Mouse (Mus musculus) heart, embryonic 16.5 days (tissue): ENCODE data around the gene Evi5. TPM values are rescaled to one million over a fixed set of nuclear protein-coding genes. Genes with fewer than 3 reads are reported as not detected.
A peak's percentile ranks its signal among the peaks of the same experiment; 100 is the strongest.

Experiments used
- ATAC-seq: fragments of 200-750 bp; cut with Nextera tagmentation; replicated peaks from 2 replicates; pipeline ENCODE4 v1.8.0; 2017; ENCODE audit warnings: moderate number of reproducible peaks; ENCODE audit not compliant: insufficient read depth, low FRiP score; ENCODE audit errors: extremely low read depth
- H3K27ac ChIP-seq: fragments of 300-500 bp; sonication (generic); 2 replicates; pipeline ENCODE4 v1.5.1; 2014; ENCODE audit warnings: mild to moderate bottlenecking, low read length, control low read depth, moderate library complexity
- H3K27me3 ChIP-seq: fragments of 300-500 bp; sonication (generic); 2 replicates; pipeline ENCODE4 v1.6.1; 2014; ENCODE audit warnings: low read length, mixed read lengths; ENCODE audit not compliant: control insufficient read depth, insufficient read depth
- H3K36me3 ChIP-seq: fragments of 300-500 bp; sonication (generic); 2 replicates; pipeline ENCODE4 v1.6.1; 2014; ENCODE audit not compliant: control insufficient read depth, insufficient read depth
- H3K4me1 ChIP-seq: fragments of 300-500 bp; sonication (generic); 2 replicates; pipeline ENCODE4 v1.6.1; 2014; ENCODE audit warnings: low read length, mixed read lengths; ENCODE audit not compliant: control insufficient read depth, insufficient read depth
- H3K4me2 ChIP-seq: fragments of 300-500 bp; sonication (generic); 2 replicates; pipeline ENCODE4 v1.6.1; 2014; ENCODE audit warnings: low read depth, mild to moderate bottlenecking, control low read depth, low read length
- H3K4me3 ChIP-seq: fragments of 300-500 bp; sonication (generic); 2 replicates; pipeline ENCODE4 v1.5.1; 2014; ENCODE audit warnings: mild to moderate bottlenecking, control low read depth, low read length
- H3K9ac ChIP-seq: fragments of 300-500 bp; sonication (generic); 2 replicates; pipeline ENCODE4 v1.6.1; 2014; ENCODE audit warnings: low read length, control low read depth
- H3K9me3 ChIP-seq: fragments of 300-500 bp; sonication (generic); replicated peaks from 2 replicates; pipeline ENCODE4 v1.6.1; 2016; ENCODE audit warnings: low read length; ENCODE audit not compliant: control insufficient read depth
- WGBS: fragments of 180-500 bp; shearing (Covaris S2); extraction: QIAGEN DNeasy Blood & Tissue Kit; methylation state at CpG from one replicate; pipeline ENCODE4 v1.1.7; 2014; 5-methylcytosine and 5-hydroxymethylcytosine counted together
- polyA plus RNA-seq: library from polyadenylated mRNA; unstranded; fragments of >200 nt; fragmentation: Nextera tagmentation; extraction: Ambion mirVana; gene quantifications from 2 replicates; pipeline ENCODE4 v1.2.1, GENCODE M21; 2015

The Evi5 gene
- polyA plus RNA-seq, 1 experiment from 2014 or later: 41.0 TPM

DNA sequence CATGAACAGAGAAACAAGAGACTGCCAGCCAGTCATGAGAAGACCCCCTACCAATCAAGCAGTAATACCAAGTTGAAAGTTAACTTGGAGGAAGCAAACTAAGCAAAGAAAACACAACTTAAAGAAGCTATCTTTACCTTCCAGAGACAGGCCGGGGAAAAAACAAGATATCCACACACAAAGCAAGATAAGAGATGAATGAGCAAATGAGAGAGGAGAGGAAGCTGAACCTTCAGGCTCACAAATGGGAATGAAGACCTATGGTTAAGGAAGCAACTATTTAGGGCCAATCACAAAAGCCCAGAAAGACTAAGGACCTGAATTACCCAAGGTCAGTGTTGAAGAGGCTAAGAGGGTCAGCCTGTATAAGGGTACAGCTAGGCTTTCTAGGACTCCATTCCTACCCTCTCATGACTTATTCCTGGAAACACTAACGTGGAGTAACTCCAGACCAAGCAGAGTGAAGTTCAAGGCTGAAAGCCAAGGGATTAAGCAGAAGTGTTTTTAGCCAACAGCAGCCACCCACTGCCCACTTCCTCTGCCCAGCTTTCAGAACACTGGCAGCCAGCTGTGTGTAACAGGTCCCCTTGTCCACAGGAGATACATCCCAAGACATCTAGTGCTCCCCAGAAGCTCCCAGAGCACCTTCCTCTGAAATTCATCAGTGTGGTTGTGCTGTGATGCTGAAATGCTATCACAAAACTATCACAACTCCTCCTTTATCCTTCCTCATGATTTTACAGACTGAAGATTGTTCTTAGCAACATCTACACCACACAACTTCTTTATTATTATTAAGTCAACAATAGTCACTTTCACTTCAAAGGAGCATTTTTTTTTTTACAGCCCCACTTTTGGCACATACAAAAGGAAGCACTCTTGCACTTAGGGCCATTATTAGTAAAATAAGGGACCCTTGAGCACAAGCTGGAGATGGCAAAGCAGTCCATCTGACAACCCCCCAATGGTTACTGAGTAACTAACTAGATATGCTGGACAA lies 8.5 kb downstream of the Evi5 start:
- Histone ChIP-seq H3K9ac (no peak overlapping the region), H3K9me3 (no peaks in the 10 kb centered on the region), H3K36me3 (no peaks in the 10 kb centered on the region), H3K4me2 (no peak overlapping the region; the same call in 1 of the 2 replicates), H3K4me3 (no peak overlapping the region), H3K27ac (peak overlapping the region; percentile 22), H3K4me1 (peaks cover 20% of the 10 kb centered on the region), H3K27me3 (no peaks in the 10 kb centered on the region)
- WGBS: 21% methylated on average over 2 of the region's 2 CpGs
- no peak for ATAC-seq

DNA sequence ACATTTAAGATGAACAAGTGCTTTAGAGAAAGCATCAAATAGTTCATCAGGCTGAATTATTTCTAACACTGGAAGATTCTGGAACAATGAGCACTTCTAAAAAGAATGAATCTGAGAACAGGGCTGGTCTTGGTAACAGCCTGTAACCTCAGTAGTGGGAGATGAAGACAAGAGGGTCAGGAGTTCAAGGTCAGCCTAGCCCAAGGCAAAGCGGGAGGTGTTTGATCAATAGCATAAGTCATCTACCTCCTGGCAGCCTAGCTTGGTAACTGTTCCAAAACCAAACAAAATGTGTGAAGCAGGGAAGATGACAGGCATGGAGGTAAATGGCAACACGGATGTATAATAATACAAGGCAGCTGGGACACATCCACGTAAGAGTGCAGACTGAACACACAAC lies 10.9 kb downstream of the Evi5 start:
- Histone ChIP-seq H3K36me3 (no peaks in the 10 kb centered on the region), H3K9ac (no peak overlapping the region), H3K9me3 (no peaks in the 10 kb centered on the region), H3K4me1 (peaks cover 20% of the 10 kb centered on the region), H3K4me3 (no peak overlapping the region), H3K27me3 (no peaks in the 10 kb centered on the region), H3K27ac (no peak overlapping the region), H3K4me2 (no peak overlapping the region)
- no peak for ATAC-seq
- 72% methylated on average over 3 of the region's 3 CpGs for WGBS

DNA sequence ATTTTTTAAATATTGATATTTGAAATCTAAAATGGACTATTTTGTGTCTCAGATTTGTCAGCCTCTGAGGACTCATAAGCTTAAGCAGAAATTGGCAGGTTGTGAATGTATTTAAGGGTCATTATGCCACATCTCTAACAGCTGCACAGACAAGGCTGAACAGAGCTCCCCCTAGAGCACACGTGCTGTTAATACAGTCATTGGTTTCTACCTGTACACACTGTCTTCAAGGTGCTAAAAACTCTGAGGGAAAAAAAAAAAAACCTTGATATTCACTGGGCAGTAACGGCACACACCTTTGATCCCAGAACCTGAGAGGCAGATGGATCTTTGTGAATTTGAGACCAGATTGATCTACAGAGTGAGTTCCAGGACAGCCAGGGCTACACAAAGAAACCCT lies 15.9 kb downstream of the Evi5 start:
- Histone ChIP-seq H3K4me2 (no peak overlapping the region), H3K4me3 (no peak overlapping the region), H3K36me3 (no peaks in the 10 kb centered on the region), H3K4me1 (peaks cover 10% of the 10 kb centered on the region), H3K9me3 (no peaks in the 10 kb centered on the region), H3K9ac (no peak overlapping the region), H3K27ac (no peak overlapping the region), H3K27me3 (no peaks in the 10 kb centered on the region)
- 51% methylated on average over 2 of the region's 2 CpGs for WGBS
- ATAC-seq: no peak

DNA sequence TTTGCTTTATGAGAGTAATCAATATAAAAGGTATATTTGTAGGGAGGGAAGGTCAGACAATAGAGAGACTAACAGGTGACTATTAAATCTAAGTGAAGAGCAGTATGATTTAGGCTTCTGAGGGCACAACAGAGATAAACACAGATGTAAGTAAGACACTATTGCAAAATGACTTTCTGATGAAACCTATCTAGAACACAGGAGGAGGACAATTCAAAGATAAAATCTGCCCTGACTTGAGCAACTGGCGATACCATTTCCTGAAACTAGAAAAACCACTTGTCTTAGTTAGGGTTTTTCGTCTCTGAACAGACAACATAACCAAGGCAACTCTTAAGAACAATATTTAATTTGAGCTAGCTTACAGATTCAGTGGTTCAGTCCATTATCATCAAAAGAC lies 19.4 kb downstream of the Evi5 start:
- no peak overlapping the region for H3K9ac ChIP-seq
- H3K4me2 ChIP-seq: no peak overlapping the region
- no peaks in the 10 kb centered on the region for H3K36me3 ChIP-seq
- H3K27ac ChIP-seq: no peak overlapping the region
- ATAC-seq: no peak
- H3K4me3 ChIP-seq: no peak overlapping the region
- no peaks in the 10 kb centered on the region for H3K27me3 ChIP-seq
- peaks cover 19% of the 10 kb centered on the region for H3K4me1 ChIP-seq
- WGBS: 61% methylated on average over 2 of the region's 2 CpGs
- no peaks in the 10 kb centered on the region for H3K9me3 ChIP-seq

DNA sequence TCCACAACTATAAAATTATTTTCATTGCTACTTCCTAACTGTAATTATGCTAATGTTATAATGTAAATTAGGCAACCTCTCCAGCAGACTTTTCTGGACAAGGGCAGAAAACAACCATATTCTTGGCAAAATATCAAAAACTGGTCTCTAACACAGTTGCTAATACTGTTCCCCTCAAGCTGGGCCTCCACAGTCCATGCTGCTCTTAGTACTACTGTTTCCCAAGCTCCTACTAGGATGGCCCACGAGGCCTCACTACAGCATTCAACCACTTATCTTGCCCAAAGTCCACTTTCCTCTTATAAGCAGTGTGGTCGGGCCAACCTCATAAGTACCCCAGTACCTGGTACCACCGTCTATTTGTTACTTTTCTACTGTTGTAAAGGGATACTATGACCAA lies 20.4 kb downstream of the Evi5 start:
- ATAC-seq: no peak
- Histone ChIP-seq H3K9ac (no peak overlapping the region), H3K4me3 (no peak overlapping the region), H3K27me3 (no peaks in the 10 kb centered on the region), H3K36me3 (peaks cover 5% of the 10 kb centered on the region), H3K4me1 (peaks cover 19% of the 10 kb centered on the region), H3K9me3 (peaks cover 3% of the 10 kb centered on the region), H3K4me2 (no peak overlapping the region), H3K27ac (peak overlapping the region; percentile 87)
- WGBS: 36% methylated on average over 3 of the region's 3 CpGs

DNA sequence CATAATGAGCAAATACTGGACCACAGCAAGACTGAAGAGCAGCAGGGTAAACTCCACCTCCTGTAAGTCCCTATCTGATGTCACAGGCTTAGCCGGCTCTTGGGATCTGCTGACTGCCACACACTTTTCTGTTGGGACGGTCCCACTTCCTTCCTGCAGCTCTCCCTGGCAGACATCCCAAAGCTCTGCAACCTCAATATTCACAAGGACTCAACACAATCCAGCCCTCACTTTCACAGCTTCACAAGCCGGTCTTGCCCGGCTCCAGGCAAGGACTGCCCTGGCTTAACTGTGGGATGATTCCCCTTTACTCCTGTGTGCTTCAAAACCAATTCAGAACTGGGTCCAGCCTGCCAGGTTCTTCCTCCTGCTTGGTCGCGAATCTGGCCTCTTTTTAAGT lies 21.1 kb downstream of the Evi5 start:
- Histone ChIP-seq H3K4me1 (peaks cover 19% of the 10 kb centered on the region), H3K27me3 (no peaks in the 10 kb centered on the region), H3K27ac (peak overlapping the region; percentile 87), H3K4me3 (0 out of 2 replicates have a peak overlapping the region, but pooled peaks have one; percentile 8), H3K36me3 (peaks cover 5% of the 10 kb centered on the region), H3K4me2 (peak overlapping the region; percentile 52), H3K9me3 (peaks cover 3% of the 10 kb centered on the region), H3K9ac (peak overlapping the region; percentile 69)
- ATAC-seq: peak; percentile 90
- 11% methylated on average over 6 of the region's 6 CpGs for WGBS

DNA sequence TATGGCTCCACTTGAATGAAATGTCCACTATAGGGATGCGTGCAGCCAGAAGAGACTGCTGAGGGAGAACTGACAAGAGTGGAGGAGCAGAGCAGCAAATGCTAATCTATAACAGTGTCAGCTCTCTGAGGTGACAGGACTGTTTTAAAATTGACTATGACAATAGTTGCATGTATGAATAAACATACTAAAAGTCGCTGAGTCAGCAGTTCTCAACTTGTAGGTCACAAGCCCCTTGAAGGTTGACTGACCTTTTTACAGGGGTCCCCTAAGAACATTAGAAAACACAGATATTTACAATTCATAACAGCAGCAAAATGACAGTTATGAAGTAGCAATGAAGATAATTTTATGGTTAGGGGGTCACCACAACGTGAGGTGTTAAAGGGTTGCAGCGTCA lies 25.9 kb downstream of the Evi5 start:
- H3K9ac ChIP-seq: no peak overlapping the region
- no peak overlapping the region for H3K4me2 ChIP-seq
- H3K4me1 ChIP-seq: peaks cover 23% of the 10 kb centered on the region
- no peak overlapping the region for H3K4me3 ChIP-seq
- H3K9me3 ChIP-seq: peaks cover 3% of the 10 kb centered on the region
- 72% methylated on average over 4 of the region's 4 CpGs for WGBS
- no peaks in the 10 kb centered on the region for H3K27me3 ChIP-seq
- H3K36me3 ChIP-seq: peaks cover 5% of the 10 kb centered on the region
- H3K27ac ChIP-seq: no peak overlapping the region
- ATAC-seq: no peak

DNA sequence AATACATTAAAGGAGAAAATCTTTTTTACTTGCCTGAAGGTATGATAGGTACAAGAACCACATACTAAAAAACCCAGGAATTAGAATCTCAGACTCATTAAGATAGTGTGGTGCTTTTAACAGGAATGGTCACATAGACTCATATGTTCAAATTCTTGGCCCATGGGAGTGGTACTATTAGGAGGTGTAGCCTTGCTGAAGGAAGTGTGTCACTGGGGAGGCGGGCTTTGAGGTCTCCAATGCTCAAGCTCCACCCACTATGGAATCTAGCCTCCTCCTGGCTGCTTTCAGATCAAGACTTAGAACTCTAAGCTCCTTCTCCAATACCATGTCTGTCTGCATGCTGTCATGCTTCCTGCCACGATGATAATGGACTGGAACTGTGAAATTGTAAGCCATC lies 27.1 kb downstream of the Evi5 start:
- WGBS: 71% methylated on average over 2 of the region's 2 CpGs
- Histone ChIP-seq H3K4me2 (no peak overlapping the region), H3K9ac (no peak overlapping the region), H3K9me3 (peaks cover 3% of the 10 kb centered on the region), H3K36me3 (peaks cover 5% of the 10 kb centered on the region), H3K27me3 (no peaks in the 10 kb centered on the region), H3K4me1 (peaks cover 13% of the 10 kb centered on the region), H3K27ac (no peak overlapping the region), H3K4me3 (no peak overlapping the region)
- no peak for ATAC-seq

DNA sequence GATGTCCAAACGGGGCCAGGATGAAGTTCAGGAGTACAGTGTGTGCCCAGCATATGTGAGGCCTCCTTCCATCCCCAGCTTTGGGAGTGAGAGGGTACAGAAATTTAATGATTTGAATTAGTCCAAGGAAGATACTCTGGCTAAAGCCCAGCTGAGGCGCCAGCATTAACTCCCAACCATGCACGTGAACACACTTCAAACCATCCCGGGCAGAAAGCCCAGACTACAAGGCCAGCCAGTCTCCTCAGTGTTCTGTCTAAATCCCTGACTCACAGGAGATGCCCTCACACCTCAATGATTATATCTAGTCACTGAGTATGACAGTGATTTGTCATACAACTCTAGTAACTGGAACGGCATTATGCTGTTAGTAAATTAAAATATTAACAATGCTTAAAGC lies 27.6 kb downstream of the Evi5 start:
- Histone ChIP-seq H3K27me3 (no peaks in the 10 kb centered on the region), H3K27ac (peak overlapping the region; percentile 4; the same call in 1 of the 2 replicates), H3K4me2 (no peak overlapping the region), H3K4me3 (no peak overlapping the region), H3K9me3 (peaks cover 3% of the 10 kb centered on the region), H3K36me3 (peaks cover 5% of the 10 kb centered on the region), H3K9ac (no peak overlapping the region), H3K4me1 (peaks cover 17% of the 10 kb centered on the region)
- WGBS: 54% methylated on average over 5 of the region's 5 CpGs
- peak; percentile 76 for ATAC-seq
